Mouse (Mus musculus) 3T3-L1 (cell line): ENCODE measurements at regions not wholly inside any gene's neighbourhood (a gene's known extent, or its start where the extent isn't known, plus 50 kb on each side); places are given as distances from the start of the nearest gene placed in this dataset.
A peak's percentile ranks its signal among the peaks of the same experiment; 100 is the strongest.
"Not testable (repeated sequence)": the region's sequence is repeated elsewhere in the genome, so short reads cannot be mapped to it uniquely, and the experiment has no call there.

Source experiments
- DNase-seq: peaks from one replicate; pipeline ENCODE4 v3.0.0-alpha.2; 2015; ENCODE audit warnings: low read depth, low spot score

GRCm38 (mm10) chr8:39833251-39833650, 841.6 kb upstream of the Adam24 start:
- DNase-seq: no peak

- DNase-seq: no peak
These were observed 828.0 kb upstream of the Adam24 start for GRCm38 (mm10) chr8:39846854-39847253.

- no peak for DNase-seq
These were observed 812.3 kb upstream of the Adam24 start for GRCm38 (mm10) chr8:39862544-39862943.

DNA sequence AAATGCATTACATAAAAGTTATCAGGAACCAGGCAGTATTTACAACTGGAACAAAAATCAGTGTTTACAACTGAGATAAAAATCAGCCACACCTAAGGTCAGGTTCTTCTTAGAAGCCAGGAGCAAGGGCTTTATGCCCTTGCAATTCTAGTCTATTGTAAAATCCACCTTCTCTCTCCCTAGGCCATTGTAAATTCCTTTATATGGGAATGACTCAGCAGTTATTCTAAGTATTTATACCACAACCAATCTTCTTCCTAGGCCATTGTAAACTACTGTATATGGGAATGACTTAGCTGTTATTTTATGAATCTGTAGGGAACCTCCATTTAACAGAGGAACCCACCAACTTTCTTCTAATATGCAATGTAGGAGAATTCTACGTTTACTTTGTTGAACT, 772.6 kb upstream of the Adam24 start:
- no peak for DNase-seq

DNA sequence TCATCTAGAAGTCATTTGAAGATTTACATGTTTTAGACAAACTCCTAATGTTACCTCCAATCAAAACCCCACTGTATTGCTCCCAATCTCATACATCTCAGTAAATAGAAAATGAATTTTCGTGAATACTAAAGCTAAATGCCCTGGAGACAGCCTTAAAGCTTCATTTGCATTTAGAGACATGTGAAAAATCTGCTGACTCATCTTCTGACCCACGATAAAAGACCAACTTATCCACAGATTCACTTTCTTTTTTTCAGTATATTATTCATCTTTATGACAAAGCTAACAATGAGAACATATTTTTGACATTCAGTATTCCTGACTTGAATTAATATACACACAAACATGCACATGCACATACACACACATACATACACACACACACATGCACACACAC, 762.0 kb upstream of the Adam24 start:
- peak; percentile 18 for DNase-seq

DNA sequence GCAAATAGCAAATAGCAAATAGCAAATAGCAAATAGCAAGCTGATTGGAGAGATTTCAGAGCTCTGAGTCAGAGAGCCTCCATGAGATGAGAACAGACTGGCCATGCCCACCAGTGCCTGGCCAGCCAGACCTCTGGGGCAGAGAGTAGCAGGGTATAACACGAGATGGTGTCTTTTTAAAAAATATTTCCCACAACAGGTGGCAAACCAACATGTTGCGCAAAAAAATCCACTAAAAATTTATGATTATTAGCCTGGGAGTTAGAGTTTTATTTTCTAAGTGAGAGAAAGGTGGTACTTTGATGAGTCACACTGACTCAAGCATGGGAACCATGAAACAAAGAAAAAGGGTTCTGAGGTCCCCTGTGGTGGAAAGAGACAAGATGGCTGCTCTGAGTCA, 753.5 kb upstream of the Adam24 start:
- DNase-seq: peak; percentile 7

DNA sequence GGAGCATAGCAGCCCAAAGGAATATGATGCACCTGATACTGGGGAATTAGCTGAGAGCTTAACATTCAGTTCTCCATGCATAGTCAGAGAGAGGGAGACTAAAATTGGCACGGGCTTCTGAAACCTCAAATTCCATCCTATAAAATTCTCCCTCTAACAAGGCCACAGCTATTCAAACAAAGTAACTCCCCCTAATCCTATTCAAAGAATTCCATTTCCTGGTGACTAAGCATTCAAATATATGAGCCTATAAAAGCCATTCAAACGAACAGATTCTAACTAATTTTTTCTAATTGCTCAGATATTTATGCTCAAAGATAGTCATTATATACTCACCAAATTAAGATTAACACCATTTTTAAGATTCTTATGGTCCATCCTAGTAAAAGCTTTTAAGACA, 751.1 kb upstream of the Adam24 start:
- peak; percentile 41 for DNase-seq

DNA sequence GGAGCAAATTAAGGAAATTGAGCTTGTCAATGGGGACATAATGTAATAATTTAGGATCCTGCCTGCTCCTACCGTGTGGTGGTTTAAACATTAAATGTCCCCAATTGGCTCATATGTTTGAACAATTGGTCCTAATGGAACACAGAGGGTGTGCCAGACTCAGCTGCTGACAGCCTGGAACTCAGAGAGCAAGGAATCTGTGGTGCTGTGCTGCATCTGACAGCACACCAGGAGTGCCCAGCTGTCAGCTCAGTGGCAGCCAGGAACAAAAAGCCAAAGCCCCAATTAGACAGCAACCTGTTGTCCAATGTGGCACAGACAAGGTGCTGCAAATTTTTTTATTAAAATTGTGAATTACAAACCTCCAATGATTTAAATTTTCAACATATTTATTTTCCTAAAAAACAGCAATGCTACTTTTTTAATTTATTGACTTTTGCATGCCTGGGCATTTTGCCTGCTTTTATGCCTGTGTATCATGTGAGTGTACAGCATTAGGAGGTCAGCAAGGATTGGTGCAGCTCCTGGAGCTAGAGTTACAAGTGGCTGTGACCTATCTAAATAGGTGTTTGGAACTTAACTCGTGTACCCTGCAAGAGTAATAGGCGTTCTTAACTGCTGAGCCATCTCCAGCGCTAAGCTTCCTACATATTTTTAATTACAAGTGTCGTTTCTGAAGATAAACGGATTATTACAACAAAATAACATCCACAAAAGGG, 724.5 kb upstream of the Adam24 start:
- no peak for DNase-seq

DNA sequence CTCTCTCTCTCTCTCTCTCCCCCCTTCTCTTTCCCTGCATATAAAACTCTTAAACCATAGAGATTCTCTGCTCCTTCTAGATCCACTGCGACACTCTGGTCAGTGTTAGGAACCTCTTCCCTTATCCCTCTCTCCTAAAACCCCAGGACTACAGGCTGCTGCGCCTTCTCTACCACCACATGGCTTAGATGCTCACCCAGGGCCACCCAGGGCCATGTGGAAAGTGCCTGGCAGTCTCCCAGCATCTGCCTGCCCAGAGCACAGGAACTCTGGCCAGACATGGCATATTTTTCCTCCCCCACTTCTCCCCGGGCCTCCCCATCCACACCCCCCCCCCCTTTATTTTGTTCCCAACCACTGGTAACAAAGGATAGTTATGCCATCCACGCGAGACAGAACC, 720.4 kb upstream of the Adam24 start:
- DNase-seq: no peak

DNA sequence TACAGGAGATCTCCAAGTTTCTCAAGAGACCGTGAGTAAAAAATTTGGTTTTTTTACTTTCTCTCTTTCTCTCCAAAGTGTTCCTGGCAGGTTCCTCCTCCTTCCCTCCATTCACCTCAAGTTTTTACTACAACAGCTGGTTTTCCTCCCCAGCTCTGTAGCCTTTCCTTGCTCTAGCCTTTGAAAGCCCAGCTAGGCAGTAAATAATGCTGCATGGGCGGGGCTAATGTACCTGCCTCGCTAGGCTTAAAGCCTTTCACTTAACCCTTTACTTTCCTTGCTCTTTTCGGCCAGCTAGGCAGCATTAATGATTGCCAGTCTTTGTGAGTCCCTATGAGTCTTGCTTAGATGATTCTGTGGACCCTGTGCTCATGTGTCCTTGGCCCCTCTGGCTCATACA, 720.0 kb upstream of the Adam24 start:
- DNase-seq: no peak

GRCm38 (mm10) chr8:40005207-40005837, 669.6 kb upstream of the Adam24 start:
- no peak for DNase-seq

DNA sequence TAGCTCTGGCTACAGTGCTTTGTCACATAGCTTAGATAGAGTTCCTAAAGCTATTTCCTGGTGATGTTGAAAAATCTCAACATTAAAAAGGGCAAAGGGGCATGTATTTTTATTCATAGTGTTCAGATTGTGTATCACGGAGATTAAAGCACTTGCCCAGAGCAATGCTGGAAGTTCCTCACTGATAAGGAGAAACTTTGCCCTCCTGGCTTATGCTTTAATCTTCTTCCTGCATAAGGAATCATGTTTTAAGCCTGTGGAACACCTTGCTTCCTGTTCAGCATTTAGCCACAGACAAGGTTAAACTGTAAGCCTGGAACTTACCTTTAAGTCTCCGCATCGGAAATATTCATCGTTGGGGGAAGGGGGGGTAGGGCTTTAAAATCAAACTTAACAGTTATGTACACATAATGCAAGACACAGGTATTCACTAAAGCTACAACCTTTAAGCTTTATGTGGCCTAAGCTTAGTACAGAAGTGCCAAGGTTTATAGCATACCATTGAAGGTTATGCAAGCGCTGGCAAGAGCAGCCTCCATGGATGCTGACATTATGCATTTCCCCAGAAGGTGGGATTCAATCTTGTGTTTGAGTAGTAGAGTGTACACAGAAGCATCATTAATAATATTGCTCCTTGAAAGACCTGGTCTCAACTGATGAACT, 655.5 kb upstream of the Adam24 start:
- DNase-seq: no peak

- no peak for DNase-seq
These were observed 610.7 kb upstream of the Adam24 start for GRCm38 (mm10) chr8:40064145-40064544.

- no peak for DNase-seq
These were observed 603.7 kb upstream of the Adam24 start for GRCm38 (mm10) chr8:40071131-40071530.

DNA sequence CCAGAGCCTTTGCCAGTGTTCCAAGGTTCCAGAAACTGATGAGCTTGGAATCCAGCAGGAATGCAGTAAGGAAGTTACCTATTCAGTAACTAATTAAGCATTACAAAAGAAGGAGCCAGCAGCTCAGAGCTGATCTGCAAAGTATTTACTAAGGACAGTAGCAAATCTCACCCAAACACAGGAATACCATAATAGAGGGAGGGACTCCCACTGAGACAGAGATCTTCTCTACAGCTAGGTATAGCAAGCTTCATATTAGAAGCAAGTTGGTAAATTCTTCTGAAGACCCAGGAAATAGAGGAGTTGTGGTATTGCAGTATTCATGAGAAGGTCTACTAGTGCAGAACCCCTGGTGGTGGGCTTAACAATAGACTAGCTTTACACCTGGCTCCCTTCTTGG, 593.9 kb upstream of the Adam24 start:
- DNase-seq: not testable (repeated sequence)

DNA sequence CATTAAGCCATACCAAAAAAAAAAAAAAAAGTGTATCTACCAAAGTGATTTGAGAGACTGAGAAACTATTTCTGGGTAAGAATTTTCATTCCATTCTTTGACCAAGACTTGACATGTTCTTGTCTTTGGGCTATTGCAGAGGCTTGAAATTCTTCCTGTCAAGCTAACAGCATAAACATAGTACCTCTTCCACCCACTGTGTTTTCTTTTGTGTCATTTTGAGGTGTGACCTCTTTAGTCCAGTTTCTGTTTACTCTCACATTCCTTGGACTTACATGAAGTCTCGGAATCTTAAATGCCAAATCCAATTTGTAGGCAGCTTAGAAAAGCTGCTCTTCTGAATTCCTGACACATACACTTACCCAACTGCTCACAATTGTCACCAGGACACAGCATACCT, 590.7 kb upstream of the Adam24 start:
- DNase-seq: no peak

DNA sequence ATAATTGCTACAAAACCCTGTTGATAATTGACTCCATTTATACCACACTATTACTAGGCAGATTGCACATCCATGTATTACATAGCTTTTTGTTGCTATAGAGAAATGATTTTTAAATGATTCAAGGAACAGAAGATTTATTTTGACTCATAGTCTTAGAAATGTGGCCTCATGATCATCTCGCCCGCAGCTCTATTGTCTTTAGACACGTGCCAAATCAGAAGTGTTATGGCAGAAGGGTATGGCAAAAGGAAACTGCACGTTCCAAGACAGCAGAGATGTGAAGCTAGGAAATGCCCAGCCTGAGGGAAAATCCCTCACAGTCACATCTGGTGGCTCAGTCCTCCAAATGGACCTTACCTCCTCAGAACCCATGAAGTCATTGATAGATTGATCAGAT, 585.5 kb upstream of the Adam24 start:
- peak; percentile 33 for DNase-seq

GRCm38 (mm10) chr8:40124402-40124801, 550.5 kb upstream of the Adam24 start:
- no peak for DNase-seq

GRCm38 (mm10) chr8:40127141-40127540, 547.7 kb upstream of the Adam24 start:
- no peak for DNase-seq

DNA sequence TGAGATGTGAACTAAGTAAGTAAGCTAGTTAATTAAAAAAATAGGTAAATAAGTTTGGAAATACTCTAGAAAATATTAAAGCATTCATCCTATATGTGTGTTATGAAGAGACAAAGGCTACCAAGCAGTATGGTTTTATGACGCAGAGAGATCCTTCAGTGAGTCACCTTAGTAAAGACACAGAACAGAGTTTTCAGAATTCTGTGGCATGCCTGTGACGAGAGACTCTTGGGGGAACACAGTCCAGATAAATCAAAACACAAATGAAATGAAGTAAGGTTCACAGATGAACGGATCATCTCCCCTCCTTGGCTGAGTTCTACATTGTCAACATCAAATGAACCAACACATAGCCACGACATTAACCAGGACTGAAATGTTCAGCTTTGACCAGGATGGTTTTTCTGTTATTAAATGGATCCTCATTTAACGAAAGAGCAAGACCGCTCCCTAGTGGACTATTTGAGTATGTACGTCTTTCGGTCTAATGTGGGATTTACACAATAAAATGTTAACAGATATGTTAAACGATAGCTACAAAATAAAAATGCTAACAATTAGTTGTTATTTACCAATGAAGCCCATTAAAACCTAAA, 542.1 kb upstream of the Adam24 start:
- DNase-seq: peak; percentile 73

GRCm38 (mm10) chr8:40150911-40151797, 523.7 kb upstream of the Adam24 start:
- DNase-seq: peak; percentile 83

GRCm38 (mm10) chr8:40152451-40152850, 522.4 kb upstream of the Adam24 start:
- DNase-seq: no peak
